Mouse (Mus musculus): ENCODE data around the gene Ndufs3.

GRCm38 (mm10) chr2:90886436-90886835, 18.2 kb downstream of the Ndufs3 start:
- TF ChIP-seq POLR2A (IDR thresholded peaks at IDR 0.05; ENCODE audit: borderline replicate concordance, extremely low read depth, low read depth, low read length), result no peak
- no peak for TF ChIP-seq CTCF (IDR thresholded peaks at IDR 0.05; ENCODE audit: insufficient read depth, low read length)
